In genomic region chr9:56213451-56214291, GRCm38 (mm10) we compare ENCODE assay signal across 8 mouse cellular contexts. TPM values are rescaled to one million over a fixed set of nuclear protein-coding genes. Genes with fewer than 3 reads are reported as not detected.
DNase-seq lines count a peak whose midpoint lies in the region; ATAC-seq lines count a peak whose summit lies in the region.

No protein-coding gene starts in this region.

- DNase-seq in urinary bladder, postnatal 36 days (ENCODE audit: low spot score in 2 of 2) = peak; percentile 45 to 47
- DNase-seq in urinary bladder, adult 2 months (ENCODE audit: low spot score) = no peak
- DNase-seq in embryo, embryonic 11 days = peak; percentile 74
- peak; percentile 93 for DNase-seq in heart, adult 11 months
- DNase-seq in left cerebral cortex, postnatal 14 days (ENCODE audit: low spot score in 2 of 2) = peak; percentile 76 to 84
- peak; percentile 46 for DNase-seq in neural tube, embryonic 10.5 days (ENCODE audit: extremely low spot score, low spot score)
- peak; percentile 40 for DNase-seq in yolk sac, embryonic 10.5 days (ENCODE audit: low spot score)

- ATAC-seq in intestine, embryonic 15.5 days = peak; percentile 74

- 34% methylated on average over 11 of the region's 11 CpGs for WGBS in intestine, embryonic 15.5 days

- no peak overlapping the region for H3K9ac ChIP-seq in intestine, embryonic 15.5 days

- intact Hi-C loops in left cerebral cortex, postnatal 14 days (cut with DNase I) = loop anchor here (1.0 to 10.0 kb wide), 4 partner anchors 204 to 401 kb away; partner anchors contain the start of genes Hmg20a and Peak1

- H3K4me3 ChIP-seq in intestine, embryonic 15.5 days (replicated peaks) = no peak overlapping the region

- H3K4me2 ChIP-seq in intestine, embryonic 15.5 days (replicated peaks) = 0 out of 2 replicates have a peak overlapping the region, but pooled peaks have one; percentile 4

- no peaks in the 10 kb centered on the region for H3K36me3 ChIP-seq in intestine, embryonic 15.5 days

- peaks cover 14% of the 10 kb centered on the region for H3K4me1 ChIP-seq in intestine, embryonic 15.5 days (replicated peaks)

- H3K27me3 ChIP-seq in intestine, embryonic 15.5 days (replicated peaks) = no peaks in the 10 kb centered on the region

- H3K9me3 ChIP-seq in intestine, embryonic 15.5 days = no peaks in the 10 kb centered on the region

- H3K27ac ChIP-seq in intestine, embryonic 15.5 days = no peak overlapping the region

RNA-seq across cellular contexts. Expression of gene Tspan3, which starts 48.4 kb away (rescaled TPM):
- 153 and 172 TPM in 2 replicates for polyA plus RNA-seq in urinary bladder, adult 2 months (2012; rRNA removed)
- 404 and 411 TPM in 2 replicates for polyA plus RNA-seq in intestine, embryonic 15.5 days (2015; fragmentation: Nextera tagmentation; extraction: Ambion mirVana)
- total RNA-seq in left cerebral cortex, postnatal 14 days (2021) = 100 to 1,000 TPM; 415 to 420 TPM
